Mouse (Mus musculus) cerebellum, adult 2 months (tissue): ENCODE measurements around the gene Dydc2. TPM values are rescaled to one million over a fixed set of nuclear protein-coding genes. Genes with fewer than 3 reads are reported as not detected.

Experiments
- DNase-seq, 2 experiments: peaks; one replicate each; pipeline ENCODE4 v3.0.0; 2021
- H3K27ac ChIP-seq: fragments of 200-500 bp; 2 replicates; pipeline ENCODE4 v1.5.1; 2012; ENCODE audit warnings: low read length, control low read depth, inconsistent platforms; ENCODE audit not compliant: insufficient read depth
- H3K27me3 ChIP-seq: fragments of 200-500 bp; 2 replicates; pipeline ENCODE4 v1.6.1; 2012; ENCODE audit warnings: inconsistent platforms, mild to moderate bottlenecking, low read length, moderate library complexity; ENCODE audit not compliant: control insufficient read depth, insufficient read depth
- H3K4me1 ChIP-seq: fragments of 200-500 bp; 2 replicates; pipeline ENCODE4 v1.6.1; 2011; ENCODE audit warnings: low read length; ENCODE audit not compliant: control insufficient read depth, insufficient read depth
- H3K4me3 ChIP-seq: fragments of 200-500 bp; replicated peaks from 2 replicates; pipeline ENCODE3; 2011; ENCODE audit warnings: mild to moderate bottlenecking, low read depth, low read length, control low read depth; ENCODE audit not compliant: insufficient read depth
- CTCF ChIP-seq: fragments of 200-500 bp; IDR thresholded peaks from 2 replicates; pipeline ENCODE4 v1.5.1; 2011; ENCODE audit warnings: low read depth, mild to moderate bottlenecking, control low read depth, low read length, moderate library complexity, borderline replicate concordance; ENCODE audit not compliant: insufficient read depth
- POLR2A ChIP-seq: fragments of 200-500 bp; IDR thresholded peaks from 2 replicates; pipeline ENCODE4 v1.6.1; 2011; ENCODE audit warnings: low read length, control low read depth, borderline replicate concordance; ENCODE audit not compliant: insufficient read depth
- WGBS: fragments of 180-500 bp; shearing (Covaris S2); methylation state at CpG from one replicate; pipeline ENCODE4 v1.1.7; 2018; 5-methylcytosine and 5-hydroxymethylcytosine counted together
- polyA plus RNA-seq: library from polyadenylated mRNA; depleted of rRNA; stranded (reverse); fragments of >200 nt; gene quantifications from 2 replicates; pipeline ENCODE4 v1.2.3, GENCODE M21; 2012

Dydc2 gene
- polyA plus RNA-seq, 1 experiment: 2.0 TPM

GRCm38 (mm10) chr14:41098726-41099125, 29.7 kb upstream of the Dydc2 start:
- no peak overlapping the region for H3K27ac ChIP-seq

GRCm38 (mm10) chr14:41096296-41096860, 27.4 kb upstream of the Dydc2 start:
- no peaks in the 10 kb centered on the region for H3K27me3 ChIP-seq
- TF ChIP-seq POLR2A: no peak
- no peak for TF ChIP-seq CTCF
- no peaks in the 10 kb centered on the region for H3K4me1 ChIP-seq
- H3K4me3 ChIP-seq: no peak overlapping the region
- no peak for DNase-seq
- no peak overlapping the region for H3K27ac ChIP-seq
- WGBS: 65% methylated on average over 3 of the region's 3 CpGs

More at GRCm38 (mm10) chr14:41098726-41099125, 29.7 kb upstream of the Dydc2 start:
- 92% methylated on average over 1 of the region's 1 CpGs for WGBS
- Histone ChIP-seq H3K27me3 (no peaks in the 10 kb centered on the region), H3K4me3 (no peak overlapping the region), H3K4me1 (no peaks in the 10 kb centered on the region)
- DNase-seq: no peak
- no peak for TF ChIP-seq POLR2A

DNA sequence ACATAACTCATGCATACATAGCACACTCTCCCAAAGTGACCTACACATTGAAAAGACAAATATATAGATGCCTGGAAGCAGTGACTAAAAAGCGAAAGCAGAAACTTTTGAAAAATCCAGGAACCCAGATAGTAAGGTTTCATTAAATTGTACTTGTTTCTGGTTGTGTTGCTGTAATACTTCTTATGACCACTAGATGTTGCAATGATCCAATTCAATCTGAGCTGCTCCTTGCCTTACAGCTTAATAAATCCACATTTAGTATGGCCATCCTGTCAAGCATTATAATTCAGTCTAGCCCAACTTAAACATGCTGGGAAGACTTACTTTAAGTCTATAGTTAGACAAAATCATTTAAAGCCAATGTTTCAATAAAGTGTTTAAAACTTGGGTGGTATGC, 25.1 kb upstream of the Dydc2 start:
- H3K4me3 ChIP-seq: no peak overlapping the region
- no peak for DNase-seq
- TF ChIP-seq CTCF (peak; percentile 31; the same call in 1 of the 2 replicates), POLR2A (no peak)
- H3K4me1 ChIP-seq: no peaks in the 10 kb centered on the region
- no peaks in the 10 kb centered on the region for H3K27me3 ChIP-seq
- 56% methylated on average over 1 of the region's 1 CpGs for WGBS
- no peak overlapping the region for H3K27ac ChIP-seq

DNA sequence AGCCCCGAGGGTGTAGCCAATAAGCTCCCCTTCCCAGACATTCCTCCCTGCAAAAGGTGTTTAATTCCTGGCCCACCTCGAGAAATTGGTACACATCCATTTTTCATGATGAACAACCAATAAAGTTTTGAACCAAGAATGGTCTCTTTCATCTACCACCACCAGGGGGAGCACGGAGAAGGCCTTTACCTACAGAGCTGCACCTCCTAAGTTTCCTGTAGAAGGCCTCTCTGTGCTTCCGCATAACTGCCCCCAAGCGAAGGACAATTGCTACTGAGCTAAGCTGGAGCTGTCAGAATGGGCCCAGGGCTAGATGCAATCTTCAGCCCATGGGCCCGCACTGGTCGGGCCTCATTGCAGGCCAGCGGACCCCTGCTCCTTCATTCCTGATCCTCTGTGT, 21.8 kb upstream of the Dydc2 start:
- no peak for DNase-seq

GRCm38 (mm10) chr14:41087509-41087908, 18.5 kb upstream of the Dydc2 start:
- no peak overlapping the region for H3K4me3 ChIP-seq
- 88% methylated on average over 1 of the region's 1 CpGs for WGBS
- TF ChIP-seq CTCF: peak; percentile 17; the same call in 1 of the 2 replicates
- TF ChIP-seq POLR2A: no peak
- DNase-seq: no peak
- no peak overlapping the region for H3K27ac ChIP-seq
- no peaks in the 10 kb centered on the region for H3K4me1 ChIP-seq
- H3K27me3 ChIP-seq: no peaks in the 10 kb centered on the region

More for the DNA sequence above, 21.8 kb upstream of the Dydc2 start:
- no peaks in the 10 kb centered on the region for H3K27me3 ChIP-seq
- WGBS: 54% methylated on average over 8 of the region's 8 CpGs
- H3K27ac ChIP-seq: no peak overlapping the region
- no peak overlapping the region for H3K4me3 ChIP-seq
- no peaks in the 10 kb centered on the region for H3K4me1 ChIP-seq
- TF ChIP-seq CTCF: no peak
- TF ChIP-seq POLR2A: no peak

- 86% methylated on average over 2 of the region's 2 CpGs for WGBS
- TF ChIP-seq POLR2A: no peak
- H3K4me1 ChIP-seq: no peaks in the 10 kb centered on the region
- no peaks in the 10 kb centered on the region for H3K27me3 ChIP-seq
- H3K27ac ChIP-seq: no peak overlapping the region
- no peak overlapping the region for H3K4me3 ChIP-seq
- no peak for DNase-seq
Measured at GRCm38 (mm10) chr14:41082408-41082807, 13.4 kb upstream of the Dydc2 start.

- no peak for TF ChIP-seq POLR2A
- TF ChIP-seq CTCF: no peak
- H3K4me1 ChIP-seq: no peaks in the 10 kb centered on the region
- H3K4me3 ChIP-seq: peak overlapping the region; percentile 35
- no peaks in the 10 kb centered on the region for H3K27me3 ChIP-seq
- no peak overlapping the region for H3K27ac ChIP-seq
- DNase-seq: no peak
- WGBS: under 1% methylated on average over 8 of the region's 8 CpGs
Measured at GRCm38 (mm10) chr14:41072944-41073275, 3.9 kb upstream of the Dydc2 start.

DNA sequence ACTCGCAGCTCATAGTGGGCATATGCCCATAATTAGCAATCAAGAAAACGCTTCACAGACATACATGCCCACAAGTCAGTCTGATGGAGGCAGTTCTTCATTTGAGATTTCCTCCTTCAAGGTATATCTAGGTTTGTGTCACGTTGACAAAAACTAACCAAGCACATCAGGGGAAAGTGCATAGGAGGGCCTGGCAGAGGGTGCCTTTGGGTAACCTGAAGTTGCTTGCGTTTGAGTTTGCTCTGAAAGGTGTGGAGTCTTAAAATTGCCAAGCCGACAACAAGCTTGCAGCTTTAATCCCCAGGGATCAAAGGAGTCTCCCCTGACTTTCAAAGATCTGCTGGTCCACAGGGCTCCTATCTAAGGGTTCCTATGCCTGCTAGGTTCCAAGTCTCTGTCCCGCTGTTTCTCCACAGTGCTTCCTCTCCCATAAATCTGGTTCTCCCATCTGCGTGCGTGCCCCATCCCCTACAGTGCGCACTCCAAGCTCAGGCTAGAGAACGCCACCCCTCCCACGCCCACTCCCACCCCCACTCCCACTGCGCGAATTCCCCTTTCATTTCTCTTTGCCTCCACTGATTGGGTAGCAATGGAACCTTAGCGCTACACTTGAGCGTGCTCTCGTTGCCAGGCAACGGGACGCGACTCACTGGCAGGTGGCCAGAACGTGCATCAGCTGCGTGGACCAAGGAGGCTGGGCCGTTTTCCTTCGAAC, 3.4 kb upstream of the Dydc2 start, which contains the start of gene Dydc1:
Dydc1 (plus strand) TSS at position 683 of the 715 bp plus-strand sequence.
- H3K27me3 ChIP-seq: no peaks in the 10 kb centered on the region
- peak within 1 kb of the TSS; percentile 35 for H3K4me3 ChIP-seq
- H3K27ac ChIP-seq: no peak within 1 kb of the TSS
- DNase-seq: peak; percentile 58 to 60
- no peaks in the 10 kb centered on the region for H3K4me1 ChIP-seq
- 12% methylated on average over 23 of the region's 23 CpGs for WGBS
- TF ChIP-seq POLR2A (no peak), CTCF (no peak)
